In the genomic region with DNA sequence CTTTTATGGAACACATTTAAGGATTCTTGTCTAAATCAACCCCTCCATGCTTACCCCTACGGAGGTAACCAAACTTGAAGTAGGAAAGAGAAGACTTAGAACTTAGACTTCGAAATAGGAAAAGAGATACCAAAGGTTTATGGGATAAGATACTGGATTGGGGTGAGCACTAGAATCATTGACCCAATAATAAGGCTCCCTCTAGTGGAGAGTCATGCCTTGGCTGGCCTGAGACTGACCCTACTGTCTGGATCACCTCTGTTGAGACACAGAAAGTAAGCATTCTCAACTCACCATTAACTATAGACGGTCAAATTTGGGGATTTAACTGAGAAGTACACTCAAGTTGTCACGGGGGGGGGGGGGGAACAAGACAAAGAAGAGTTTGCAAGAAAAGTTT, we compare ENCODE assay signal across 8 mouse cellular contexts.
DNase-seq lines count a peak whose midpoint lies in the region; ATAC-seq lines count a peak whose summit lies in the region.

No protein-coding gene starts in this region.

- ATAC-seq in hindbrain, embryonic 12.5 days (ENCODE audit: low FRiP score) = 0 out of 2 replicates have a peak, but pooled peaks have one; percentile 50
- no peak for ATAC-seq in hindbrain, embryonic 14.5 days (ENCODE audit: low FRiP score)
- peak; percentile 66 to 83; a peak in 3 of 4 replicates for ATAC-seq in hematopoietic stem cell, adult 5-6 weeks (replicated peaks in 1 of 2; ENCODE audit: insufficient read depth in 1 of 2, low FRiP score in 2 of 2, low TSS enrichment in 1 of 2, low read depth in 1 of 2, poor library complexity in 2 of 2, severe bottlenecking in 2 of 2)
- peak; percentile 70; the same call in 1 of the 2 replicates for ATAC-seq in midbrain, embryonic 13.5 days

- no peaks in the 10 kb centered on the region for H3K9me3 ChIP-seq in hindbrain, embryonic 12.5 days (replicated peaks)
- no peaks in the 10 kb centered on the region for H3K9me3 ChIP-seq in hindbrain, embryonic 14.5 days (ENCODE audit: control insufficient read depth, low read length)
- H3K9me3 ChIP-seq in midbrain, embryonic 13.5 days = no peaks in the 10 kb centered on the region

- WGBS in hindbrain, embryonic 12.5 days = 47% methylated on average over 4 of the region's 4 CpGs
- WGBS in hindbrain, embryonic 14.5 days = 48% methylated on average over 4 of the region's 4 CpGs
- WGBS in midbrain, embryonic 13.5 days = 44% methylated on average over 4 of the region's 4 CpGs

- no peak overlapping the region for H3K4me2 ChIP-seq in hindbrain, embryonic 12.5 days (replicated peaks)
- H3K4me2 ChIP-seq in hindbrain, embryonic 14.5 days (replicated peaks) = no peak overlapping the region
- no peak overlapping the region for H3K4me2 ChIP-seq in midbrain, embryonic 13.5 days (replicated peaks)

- no peaks in the 10 kb centered on the region for H3K27me3 ChIP-seq in hindbrain, embryonic 12.5 days
- H3K27me3 ChIP-seq in hindbrain, embryonic 14.5 days (ENCODE audit: control insufficient read depth, insufficient read depth, low read length) = no peaks in the 10 kb centered on the region
- H3K27me3 ChIP-seq in midbrain, embryonic 13.5 days = no peaks in the 10 kb centered on the region

- H3K4me1 ChIP-seq in hindbrain, embryonic 12.5 days = peaks cover 9% of the 10 kb centered on the region; the same call in 1 of the 2 replicates
- H3K4me1 ChIP-seq in hindbrain, embryonic 14.5 days (replicated peaks; ENCODE audit: control insufficient read depth, insufficient read depth, low read length) = peaks cover 15% of the 10 kb centered on the region; the same call in 1 of the 2 replicates
- H3K4me1 ChIP-seq in midbrain, embryonic 13.5 days (replicated peaks) = peaks cover 8% of the 10 kb centered on the region

- no peaks in the 10 kb centered on the region for H3K36me3 ChIP-seq in hindbrain, embryonic 12.5 days
- no peaks in the 10 kb centered on the region for H3K36me3 ChIP-seq in hindbrain, embryonic 14.5 days (replicated peaks; ENCODE audit: control insufficient read depth, insufficient read depth)
- H3K36me3 ChIP-seq in midbrain, embryonic 13.5 days = no peaks in the 10 kb centered on the region

- no peak for DNase-seq in hindbrain, embryonic 14.5 days (ENCODE audit: low spot score)
- peak; percentile 53 for DNase-seq in MN1 (ENCODE audit: low spot score)
- DNase-seq in cerebellum, adult 9-10 months = peak; percentile 79
- DNase-seq in layer of hippocampus, adult 9-10 months (ENCODE audit: low spot score) = no peak
- no peak for DNase-seq in T-cell, adult 2 months (ENCODE audit: low spot score)

- no peak overlapping the region for H3K4me3 ChIP-seq in hindbrain, embryonic 12.5 days
- no peak overlapping the region for H3K4me3 ChIP-seq in hindbrain, embryonic 14.5 days (replicated peaks; ENCODE audit: low read length)
- no peak overlapping the region for H3K4me3 ChIP-seq in midbrain, embryonic 13.5 days (replicated peaks)

- no peak overlapping the region for H3K9ac ChIP-seq in hindbrain, embryonic 12.5 days
- no peak overlapping the region for H3K9ac ChIP-seq in hindbrain, embryonic 14.5 days
- no peak overlapping the region for H3K9ac ChIP-seq in midbrain, embryonic 13.5 days (replicated peaks)

- H3K27ac ChIP-seq in hindbrain, embryonic 12.5 days = no peak overlapping the region
- H3K27ac ChIP-seq in hindbrain, embryonic 14.5 days = no peak overlapping the region
- H3K27ac ChIP-seq in midbrain, embryonic 13.5 days = no peak overlapping the region

Comparison
In these comparisons a context has a peak if more than half of its experiments do, and no peak if none do; other contexts are left out.
1. DNase-seq: peak in MN1 (single experiment) and cerebellum, adult 9-10 months (single experiment); none in hindbrain, embryonic 14.5 days (single experiment), layer of hippocampus, adult 9-10 months (single experiment) and T-cell, adult 2 months (single experiment).